ENCODE assay signal across 21 mouse cellular contexts in genomic region chr5:107259487-107260040, GRCm38 (mm10). TPM values are rescaled to one million over a fixed set of nuclear protein-coding genes. Genes with fewer than 3 reads are reported as not detected.
DNase-seq lines count a peak whose midpoint lies in the region; ATAC-seq and TF ChIP-seq lines count a peak whose summit lies in the region.
"Had no signal": no experiment of that assay in that cellular context is flagged by ENCODE, and none has a peak within 500 bp of the region (broad histone marks: within the 10 kb centered on the region; RNA-seq: fewer than 3 reads in every experiment).

No protein-coding gene starts in this region.

- no peak for TF ChIP-seq CTCF in intestine, postnatal 0 days (IDR thresholded peaks at IDR 0.05; ENCODE audit: low read depth)

- no peak overlapping the region for H3K9ac ChIP-seq in liver, embryonic 15.5 days
- H3K9ac ChIP-seq in intestine, postnatal 0 days (ENCODE audit: low read depth, low read length) = no peak overlapping the region
- H3K9ac ChIP-seq in midbrain, embryonic 13.5 days (replicated peaks) = no peak overlapping the region
- H3K9ac ChIP-seq: forebrain, postnatal 0 days; heart, embryonic 13.5 days; hindbrain, embryonic 14.5 days; stomach, embryonic 15.5 days had no signal

- 24% methylated on average over 4 of the region's 4 CpGs for WGBS in liver, embryonic 15.5 days (ENCODE audit: insufficient replicate concordance)
- WGBS in intestine, postnatal 0 days = 73% methylated on average over 4 of the region's 4 CpGs
- WGBS in midbrain, embryonic 13.5 days = 83% methylated on average over 4 of the region's 4 CpGs

- peaks cover 8% of the 10 kb centered on the region; the same call in 1 of the 2 replicates for H3K36me3 ChIP-seq in liver, embryonic 15.5 days (replicated peaks)
- peaks cover 4% of the 10 kb centered on the region; the same call in 1 of the 2 replicates for H3K36me3 ChIP-seq in intestine, postnatal 0 days (ENCODE audit: control insufficient read depth, insufficient read depth)
- H3K36me3 ChIP-seq in midbrain, embryonic 13.5 days = no peaks in the 10 kb centered on the region

- H3K4me3 ChIP-seq in liver, embryonic 15.5 days (replicated peaks) = no peak overlapping the region
- H3K4me3 ChIP-seq in intestine, postnatal 0 days (ENCODE audit: low read depth, low read length) = no peak overlapping the region
- no peak overlapping the region for H3K4me3 ChIP-seq in midbrain, embryonic 13.5 days (replicated peaks)
- H3K4me3 ChIP-seq: heart, embryonic 13.5 days; left cerebral cortex, adult 2 months; megakaryocyte, embryonic 14.5 days; stomach, embryonic 15.5 days had no signal

- peaks cover 11% of the 10 kb centered on the region for H3K4me1 ChIP-seq in liver, embryonic 15.5 days (replicated peaks)
- no peaks in the 10 kb centered on the region for H3K4me1 ChIP-seq in intestine, postnatal 0 days (replicated peaks; ENCODE audit: control insufficient read depth, insufficient read depth, low read length)
- no peaks in the 10 kb centered on the region for H3K4me1 ChIP-seq in midbrain, embryonic 13.5 days (replicated peaks)
- H3K4me1 ChIP-seq: stomach, embryonic 15.5 days had no signal

- DNase-seq in 416B (ENCODE audit: low read depth) = peak; percentile 47
- no peak for DNase-seq in MN1 (ENCODE audit: low spot score)
- no peak for DNase-seq in cerebellum, postnatal 10 days
- DNase-seq: cerebellum, adult 9-10 months; embryo, embryonic 11 days; forebrain, postnatal 0 days; kidney, adult 11 months; kidney, postnatal 36 days; left cerebral cortex, postnatal 4 days; lung, postnatal 10 days; right cerebral cortex, postnatal 25 days had no signal

- no peaks in the 10 kb centered on the region for H3K9me3 ChIP-seq in liver, embryonic 15.5 days (replicated peaks)
- H3K9me3 ChIP-seq in intestine, postnatal 0 days (ENCODE audit: control insufficient read depth) = no peaks in the 10 kb centered on the region
- H3K9me3 ChIP-seq in midbrain, embryonic 13.5 days = peaks cover 6% of the 10 kb centered on the region; the same call in 1 of the 2 replicates
- H3K9me3 ChIP-seq: heart, embryonic 13.5 days; stomach, embryonic 15.5 days had no signal

- H3K27ac ChIP-seq in liver, embryonic 15.5 days (replicated peaks) = no peak overlapping the region; the same call in 1 of the 2 replicates
- H3K27ac ChIP-seq in intestine, postnatal 0 days (ENCODE audit: low read depth, low read length) = no peak overlapping the region
- no peak overlapping the region for H3K27ac ChIP-seq in midbrain, embryonic 13.5 days
- H3K27ac ChIP-seq: heart, embryonic 13.5 days; hindbrain, embryonic 14.5 days; left cerebral cortex, adult 2 months; stomach, embryonic 15.5 days had no signal

- ATAC-seq in CD4-positive, CD25-positive, alpha-beta regulatory T cell, adult 4 months = peak; percentile 71
- 0 out of 2 replicates have a peak, but pooled peaks have one; percentile 49 for ATAC-seq in erythroid progenitor cell, adult 5-6 weeks (replicated peaks; ENCODE audit: low FRiP score, poor library complexity, severe bottlenecking)
- ATAC-seq in liver, embryonic 15.5 days (ENCODE audit: insufficient read depth) = peak; percentile 73
- no peak for ATAC-seq in intestine, postnatal 0 days
- ATAC-seq in midbrain, embryonic 13.5 days = no peak
- ATAC-seq: forebrain, postnatal 0 days had no signal

- H3K4me2 ChIP-seq in liver, embryonic 15.5 days = peak overlapping the region; percentile 23
- H3K4me2 ChIP-seq in intestine, postnatal 0 days (replicated peaks; ENCODE audit: low read depth) = no peak overlapping the region
- no peak overlapping the region for H3K4me2 ChIP-seq in midbrain, embryonic 13.5 days (replicated peaks)
- H3K4me2 ChIP-seq: heart, embryonic 13.5 days; hindbrain, embryonic 14.5 days; stomach, embryonic 15.5 days had no signal

- no peaks in the 10 kb centered on the region for H3K27me3 ChIP-seq in liver, embryonic 15.5 days
- H3K27me3 ChIP-seq in intestine, postnatal 0 days (replicated peaks; ENCODE audit: control insufficient read depth, insufficient read depth, low read length) = no peaks in the 10 kb centered on the region
- H3K27me3 ChIP-seq in midbrain, embryonic 13.5 days = peaks cover 1% of the 10 kb centered on the region; the same call in 1 of the 2 replicates
- H3K27me3 ChIP-seq: heart, embryonic 13.5 days; stomach, embryonic 15.5 days had no signal

RNA-seq across cellular contexts. Expression of gene Tgfbr3, which starts 29.9 kb away (rescaled TPM):
- polyA plus RNA-seq in CD4-positive, CD25-positive, alpha-beta regulatory T cell, adult 4 months (2017; shearing (Covaris generic)) = 1 to 10 TPM; 4.4 to 7.8 TPM
- total RNA-seq in erythroid progenitor cell, adult 5-6 weeks (2015; ENCODE audit: low replicate concordance) = 1.8 and 5.4 TPM in 2 replicates
- 1.0 and 4.7 TPM in 2 replicates for total RNA-seq in erythroid progenitor cell, adult 5-6 weeks (2017; ENCODE audit: low replicate concordance)
- polyA plus RNA-seq in liver, embryonic 15.5 days (2015; fragmentation: Nextera tagmentation; extraction: Ambion mirVana) = 6.0 TPM in 2 replicates
- polyA plus RNA-seq in intestine, postnatal 0 days (2015; fragmentation: Nextera tagmentation; extraction: Ambion mirVana) = 7.0 and 7.5 TPM in 2 replicates
- 3.4 and 3.7 TPM in 2 replicates for polyA plus RNA-seq in midbrain, embryonic 13.5 days (2015; fragmentation: Nextera tagmentation; extraction: Ambion mirVana)

Comparison
In these comparisons a context has a peak if more than half of its experiments do, and no peak if none do; other contexts are left out.
1. ATAC-seq: peak in CD4-positive, CD25-positive, alpha-beta regulatory T cell, adult 4 months (single experiment), erythroid progenitor cell, adult 5-6 weeks (single experiment) and liver, embryonic 15.5 days (single experiment); none in intestine, postnatal 0 days (single experiment) and midbrain, embryonic 13.5 days (single experiment).